10 mouse cellular contexts compared by ENCODE assay signal in genomic region chr13:119598466-119598865, GRCm38 (mm10). TPM values are rescaled to one million over a fixed set of nuclear protein-coding genes. Genes with fewer than 3 reads are reported as not detected.
DNase-seq lines count a peak whose midpoint lies in the region.
"Not testable (repeated sequence)": the region's sequence is repeated elsewhere in the genome, so short reads cannot be mapped to it uniquely, and the experiment has no call there.
"Had no signal": no experiment of that assay in that cellular context is flagged by ENCODE, and none has a peak within 500 bp of the region (broad histone marks: within the 10 kb centered on the region; RNA-seq: fewer than 3 reads in every experiment).

No protein-coding gene starts in this region.

- H3K4me3 ChIP-seq in limb, embryonic 10.5 days; midbrain, embryonic 10.5 days: not testable (repeated sequence)

- not testable (repeated sequence) for H3K4me1 ChIP-seq in limb, embryonic 10.5 days; midbrain, embryonic 10.5 days

- peaks cover 20% of the 10 kb centered on the region for H3K9me3 ChIP-seq in limb, embryonic 10.5 days (replicated peaks)
- peaks cover 15% of the 10 kb centered on the region for H3K9me3 ChIP-seq in midbrain, embryonic 10.5 days (replicated peaks)

- H3K36me3 ChIP-seq in limb, embryonic 10.5 days; midbrain, embryonic 10.5 days: not testable (repeated sequence)

- not testable (repeated sequence) for H3K27ac ChIP-seq in limb, embryonic 10.5 days; midbrain, embryonic 10.5 days (replicated peaks)

- DNase-seq in 416B (ENCODE audit: low read depth) (peak; percentile 61), WW6 (ENCODE audit: low read depth, low spot score) (peak; percentile 60)
- peak; percentile 53 for DNase-seq in embryo, embryonic 10.5 days (ENCODE audit: low spot score)
- DNase-seq in gastrocnemius, postnatal 10 days, result peak; percentile 14
- DNase-seq in limb, embryonic 10.5 days (ENCODE audit: low spot score), result peak; percentile 53
- DNase-seq in midbrain, embryonic 10.5 days (ENCODE audit: low spot score), result peak; percentile 44
- peak; percentile 62 for DNase-seq in retina, postnatal 7 days (ENCODE audit: low read depth, low spot score)
- DNase-seq in thymus, postnatal 0 days (ENCODE audit: low spot score), result peak; percentile 43

- not testable (repeated sequence) for H3K27me3 ChIP-seq in limb, embryonic 10.5 days (ENCODE audit: low read depth, poor library complexity, severe bottlenecking); midbrain, embryonic 10.5 days (ENCODE audit: low read depth, poor library complexity, severe bottlenecking)

RNA-seq across cellular contexts. Expression of gene Ccl28, which starts 25.2 kb away (rescaled TPM):
- under 1 TPM; 0.19 to 0.23 TPM for total RNA-seq in gastrocnemius, postnatal 10 days (2021)
- polyA plus RNA-seq in limb, embryonic 10.5 days (2016; fragmentation: Nextera tagmentation; extraction: Ambion mirVana), result 0.05 and 0.10 TPM in 2 replicates
- polyA plus RNA-seq in midbrain, embryonic 10.5 days (2016; fragmentation: Nextera tagmentation; extraction: Ambion mirVana), result 0.10 and 0.11 TPM in 2 replicates
- 0.04 and 0.08 TPM in 2 replicates for polyA plus RNA-seq in thymus, postnatal 0 days (2015; fragmentation: Nextera tagmentation; extraction: Ambion mirVana)
- polyA plus RNA-seq: CD4-positive, CD25-positive, alpha-beta regulatory T cell, adult 4 months; heart, embryonic 12.5 days had no signal
